Mouse (Mus musculus) lung, postnatal 25 days (tissue): Measurements from ENCODE around the gene 2310002L09Rik.
"Not testable (repeated sequence)": the region's sequence is repeated elsewhere in the genome, so short reads cannot be mapped to it uniquely, and the experiment has no call there.

Experiments
- DNase-seq: peaks from one replicate; pipeline ENCODE4 v3.0.0; 2022; ENCODE audit warnings: low spot score

The 2310002L09Rik gene

GRCm38 (mm10) chr4:73950375-73950896 lies at the start of gene 2310002L09Rik:
Gene 2310002L09Rik, minus strand, starts transcription at chr4:73950846.
- DNase-seq, result no peak

DNA sequence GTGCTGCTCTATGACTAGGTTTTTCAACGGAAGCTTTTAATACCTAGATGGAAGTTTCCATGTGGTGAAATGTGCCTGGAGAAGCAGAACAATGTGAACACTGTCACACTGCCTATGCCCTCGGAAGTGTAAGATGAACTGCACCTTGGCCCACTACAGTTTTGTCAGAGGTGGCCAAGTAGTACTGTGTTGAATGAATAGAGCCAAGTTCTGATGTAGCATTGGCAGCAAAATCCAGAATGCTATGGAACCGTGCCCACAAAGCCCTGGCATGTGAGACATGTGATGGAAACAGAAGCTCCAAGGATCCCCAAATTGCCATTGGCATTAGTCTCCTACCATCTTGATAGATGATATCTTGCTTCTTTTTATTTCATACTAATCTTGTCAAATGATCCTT lies 29.8 kb upstream of the 2310002L09Rik start:
- no peak for DNase-seq

DNA sequence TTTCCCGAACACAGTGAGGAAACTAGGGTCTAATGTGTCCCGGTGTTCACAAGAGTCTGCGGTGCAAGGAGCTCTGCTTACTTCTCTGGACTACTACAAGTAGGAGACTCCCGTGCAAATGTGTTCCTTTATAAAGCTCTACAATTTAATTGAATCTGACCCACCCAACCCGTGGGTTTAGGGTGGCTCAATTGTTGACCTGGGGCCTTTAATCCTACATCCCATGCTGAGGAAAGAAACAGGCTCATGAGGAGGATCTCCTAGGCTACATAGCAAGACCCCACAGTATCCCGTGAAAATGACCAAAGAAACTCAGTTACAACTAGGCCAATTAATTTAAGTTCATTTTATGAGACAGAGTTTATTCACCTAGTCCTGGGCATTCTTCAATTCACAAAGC lies 30.0 kb downstream of the 2310002L09Rik start, which contains the start of gene Gm11756:
Gene Gm11756 (minus strand): TSS at position 101 of the 400 bp plus-strand sequence.
- not testable (repeated sequence) for DNase-seq

DNA sequence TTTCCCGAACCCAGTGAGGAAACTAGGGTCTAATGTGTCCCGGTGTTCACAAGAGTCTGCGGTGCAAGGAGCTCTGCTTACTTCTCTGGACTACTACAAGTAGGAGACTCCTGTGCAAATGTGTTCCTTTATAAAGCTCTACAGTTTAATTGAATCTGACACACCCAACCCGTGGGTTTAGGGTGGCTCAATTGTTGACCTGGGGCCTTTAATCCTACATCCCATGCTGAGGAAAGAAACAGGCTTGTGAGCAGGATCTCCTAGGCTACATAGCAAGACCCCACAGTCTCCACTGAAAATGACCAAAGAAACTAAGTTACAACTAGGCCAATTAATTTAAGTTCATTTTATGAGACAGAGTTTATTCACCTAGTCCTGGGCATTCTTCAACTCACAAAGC lies 44.8 kb downstream of the 2310002L09Rik start, which contains the start of gene Gm13871:
Gene Gm13871 (minus strand): TSS at position 101 of the 400 bp plus-strand sequence.
- not testable (repeated sequence) for DNase-seq

DNA sequence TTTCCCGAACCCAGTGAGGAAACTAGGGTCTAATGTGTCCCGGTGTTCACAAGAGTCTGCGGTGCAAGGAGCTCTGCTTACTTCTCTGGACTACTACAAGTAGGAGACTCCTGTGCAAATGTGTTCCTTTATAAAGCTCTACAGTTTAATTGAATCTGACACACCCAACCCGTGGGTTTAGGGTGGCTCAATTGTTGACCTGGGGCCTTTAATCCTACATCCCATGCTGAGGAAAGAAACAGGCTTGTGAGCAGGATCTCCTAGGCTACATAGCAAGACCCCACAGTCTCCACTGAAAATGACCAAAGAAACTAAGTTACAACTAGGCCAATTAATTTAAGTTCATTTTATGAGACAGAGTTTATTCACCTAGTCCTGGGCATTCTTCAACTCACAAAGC lies 59.6 kb downstream of the 2310002L09Rik start, which contains the start of gene Gm11757:
Gene Gm11757 (minus strand): TSS at position 101 of the 400 bp plus-strand sequence.
- not testable (repeated sequence) for DNase-seq
